Mouse (Mus musculus) forebrain, embryonic 15.5 days (tissue): ENCODE measurements at regions not wholly inside any gene's neighbourhood (a gene's known extent, or its start where the extent isn't known, plus 50 kb on each side); places are given as distances from the start of the nearest gene placed in this dataset.

Experiments used
- ATAC-seq: fragments of 200-750 bp; cut with Nextera tagmentation; replicated peaks from 2 replicates; pipeline ENCODE4 v1.8.0; 2017; ENCODE audit warnings: mild to moderate bottlenecking, moderate TSS enrichment, moderate library complexity
- H3K27ac ChIP-seq: fragments of 300-500 bp; sonication (generic); replicated peaks from 2 replicates; pipeline ENCODE4 v1.5.1; 2015; ENCODE audit warnings: mild to moderate bottlenecking, inconsistent platforms
- H3K27me3 ChIP-seq: fragments of 300-500 bp; sonication (generic); 2 replicates; pipeline ENCODE4 v1.6.1; 2015; ENCODE audit warnings: inconsistent platforms
- H3K36me3 ChIP-seq: fragments of 300-500 bp; sonication (generic); 2 replicates; pipeline ENCODE4 v1.6.1; 2015; ENCODE audit warnings: mild to moderate bottlenecking, inconsistent platforms
- H3K4me1 ChIP-seq: fragments of 300-500 bp; sonication (generic); 2 replicates; pipeline ENCODE4 v1.6.1; 2015; ENCODE audit warnings: inconsistent platforms
- H3K4me2 ChIP-seq: fragments of 300-500 bp; sonication (generic); replicated peaks from 2 replicates; pipeline ENCODE4 v1.6.1; 2015; ENCODE audit warnings: mild to moderate bottlenecking, inconsistent platforms
- H3K4me3 ChIP-seq: fragments of 300-500 bp; sonication (generic); 2 replicates; pipeline ENCODE4 v1.5.1; 2015; ENCODE audit warnings: mild to moderate bottlenecking, inconsistent platforms
- H3K9ac ChIP-seq: fragments of 300-500 bp; sonication (generic); replicated peaks from 2 replicates; pipeline ENCODE4 v1.6.1; 2015; ENCODE audit warnings: mild to moderate bottlenecking, inconsistent platforms
- H3K9me3 ChIP-seq: fragments of 300-500 bp; sonication (generic); 2 replicates; pipeline ENCODE4 v1.6.1; 2016; ENCODE audit warnings: inconsistent platforms
- WGBS: fragments of 180-500 bp; shearing (Covaris S2); methylation state at CpG from one replicate; pipeline ENCODE4 v1.1.7; 2015; ENCODE audit warnings: mixed read lengths; 5-methylcytosine and 5-hydroxymethylcytosine counted together

GRCm38 (mm10) chr2:50667180-50667579 is 370.6 kb upstream of the Mmadhc start:
- H3K36me3 ChIP-seq, result no peaks in the 10 kb centered on the region
- no peak overlapping the region for H3K9ac ChIP-seq
- no peak overlapping the region for H3K4me3 ChIP-seq
- no peaks in the 10 kb centered on the region for H3K27me3 ChIP-seq
- H3K4me2 ChIP-seq, result no peak overlapping the region
- H3K27ac ChIP-seq, result no peak overlapping the region
- no peaks in the 10 kb centered on the region for H3K9me3 ChIP-seq
- H3K4me1 ChIP-seq, result no peaks in the 10 kb centered on the region
- ATAC-seq, result no peak
- WGBS, result 44% methylated on average over 3 of the region's 3 CpGs

- H3K4me1 ChIP-seq, result no peaks in the 10 kb centered on the region
- no peak for ATAC-seq
- H3K9me3 ChIP-seq, result no peaks in the 10 kb centered on the region
- no peaks in the 10 kb centered on the region for H3K27me3 ChIP-seq
- no peak overlapping the region for H3K4me2 ChIP-seq
- 80% methylated on average over 1 of the region's 1 CpGs for WGBS
- H3K9ac ChIP-seq, result no peak overlapping the region
- H3K36me3 ChIP-seq, result no peaks in the 10 kb centered on the region
- no peak overlapping the region for H3K4me3 ChIP-seq
- H3K27ac ChIP-seq, result no peak overlapping the region
Measured at GRCm38 (mm10) chr2:50662504-50662903, 365.9 kb upstream of the Mmadhc start.

- Histone ChIP-seq H3K27me3 (no peaks in the 10 kb centered on the region), H3K9me3 (no peaks in the 10 kb centered on the region)
Measured at GRCm38 (mm10) chr2:50660000-50660399, 363.4 kb upstream of the Mmadhc start.

GRCm38 (mm10) chr2:50657826-50658225 is 361.2 kb upstream of the Mmadhc start:
- no peak overlapping the region for H3K4me3 ChIP-seq
- no peaks in the 10 kb centered on the region for H3K9me3 ChIP-seq
- no peak overlapping the region for H3K9ac ChIP-seq
- H3K4me1 ChIP-seq, result no peaks in the 10 kb centered on the region
- H3K27ac ChIP-seq, result no peak overlapping the region
- H3K36me3 ChIP-seq, result no peaks in the 10 kb centered on the region
- ATAC-seq, result no peak
- 85% methylated on average over 7 of the region's 7 CpGs for WGBS
- H3K4me2 ChIP-seq, result no peak overlapping the region
- no peaks in the 10 kb centered on the region for H3K27me3 ChIP-seq

More at GRCm38 (mm10) chr2:50660000-50660399, 363.4 kb upstream of the Mmadhc start:
- Histone ChIP-seq H3K4me1 (no peaks in the 10 kb centered on the region), H3K36me3 (no peaks in the 10 kb centered on the region), H3K4me2 (no peak overlapping the region), H3K9ac (no peak overlapping the region), H3K4me3 (no peak overlapping the region), H3K27ac (no peak overlapping the region)
- 59% methylated on average over 2 of the region's 2 CpGs for WGBS
- ATAC-seq, result no peak

GRCm38 (mm10) chr2:50656351-50656750 is 359.8 kb upstream of the Mmadhc start:
- WGBS, result 78% methylated on average over 6 of the region's 6 CpGs
- H3K4me3 ChIP-seq, result no peak overlapping the region
- H3K27me3 ChIP-seq, result no peaks in the 10 kb centered on the region
- no peak overlapping the region for H3K27ac ChIP-seq
- H3K9me3 ChIP-seq, result no peaks in the 10 kb centered on the region
- no peak overlapping the region for H3K9ac ChIP-seq
- H3K4me2 ChIP-seq, result no peak overlapping the region
- H3K36me3 ChIP-seq, result no peaks in the 10 kb centered on the region
- no peaks in the 10 kb centered on the region for H3K4me1 ChIP-seq
- no peak for ATAC-seq

GRCm38 (mm10) chr2:50654953-50655324 is 358.3 kb upstream of the Mmadhc start:
- Histone ChIP-seq H3K27ac (peak overlapping the region; percentile 17; the same call in 1 of the 2 replicates), H3K4me1 (0 out of 2 replicates have a peak, but pooled peaks cover 1% of the 10 kb centered on the region), H3K9ac (no peak overlapping the region), H3K4me2 (no peak overlapping the region), H3K4me3 (no peak overlapping the region), H3K9me3 (no peaks in the 10 kb centered on the region), H3K27me3 (no peaks in the 10 kb centered on the region), H3K36me3 (no peaks in the 10 kb centered on the region)
- peak; percentile 88 for ATAC-seq
- 53% methylated on average over 7 of the region's 7 CpGs for WGBS

- no peaks in the 10 kb centered on the region for H3K9me3 ChIP-seq
- no peaks in the 10 kb centered on the region for H3K36me3 ChIP-seq
- no peak overlapping the region for H3K9ac ChIP-seq
- H3K27me3 ChIP-seq, result no peaks in the 10 kb centered on the region
- ATAC-seq, result peak; percentile 57; the same call in 1 of the 2 replicates
- 54% methylated on average over 8 of the region's 8 CpGs for WGBS
- 0 out of 2 replicates have a peak, but pooled peaks cover 5% of the 10 kb centered on the region for H3K4me1 ChIP-seq
- no peak overlapping the region for H3K4me3 ChIP-seq
- peak overlapping the region; percentile 17; the same call in 1 of the 2 replicates for H3K27ac ChIP-seq
- H3K4me2 ChIP-seq, result no peak overlapping the region
Measured at GRCm38 (mm10) chr2:50654221-50654952, 357.8 kb upstream of the Mmadhc start.

- Histone ChIP-seq H3K36me3 (no peaks in the 10 kb centered on the region), H3K9me3 (no peaks in the 10 kb centered on the region), H3K9ac (no peak overlapping the region), H3K4me1 (0 out of 2 replicates have a peak, but pooled peaks cover 5% of the 10 kb centered on the region), H3K27ac (no peak overlapping the region), H3K4me2 (no peak overlapping the region), H3K27me3 (no peaks in the 10 kb centered on the region), H3K4me3 (no peak overlapping the region)
- no peak for ATAC-seq
- WGBS, result 82% methylated on average over 3 of the region's 3 CpGs
Measured at GRCm38 (mm10) chr2:50653121-50653615, 356.6 kb upstream of the Mmadhc start.

GRCm38 (mm10) chr2:50649656-50650055 is 353.1 kb upstream of the Mmadhc start:
- Histone ChIP-seq H3K9me3 (no peaks in the 10 kb centered on the region), H3K27me3 (no peaks in the 10 kb centered on the region), H3K9ac (no peak overlapping the region), H3K27ac (no peak overlapping the region), H3K36me3 (no peaks in the 10 kb centered on the region), H3K4me3 (no peak overlapping the region), H3K4me1 (0 out of 2 replicates have a peak, but pooled peaks cover 5% of the 10 kb centered on the region), H3K4me2 (no peak overlapping the region)
- WGBS, result 66% methylated on average over 3 of the region's 3 CpGs
- no peak for ATAC-seq

GRCm38 (mm10) chr2:50643219-50643618 is 346.6 kb upstream of the Mmadhc start:
- no peak for ATAC-seq
- Histone ChIP-seq H3K4me3 (no peak overlapping the region), H3K4me2 (no peak overlapping the region), H3K9ac (no peak overlapping the region), H3K4me1 (no peaks in the 10 kb centered on the region), H3K9me3 (no peaks in the 10 kb centered on the region), H3K27ac (no peak overlapping the region), H3K27me3 (no peaks in the 10 kb centered on the region), H3K36me3 (no peaks in the 10 kb centered on the region)
- WGBS, result 89% methylated on average over 5 of the region's 5 CpGs

- Histone ChIP-seq H3K27me3 (no peaks in the 10 kb centered on the region), H3K4me3 (no peak overlapping the region), H3K36me3 (no peaks in the 10 kb centered on the region), H3K4me2 (no peak overlapping the region), H3K4me1 (no peaks in the 10 kb centered on the region), H3K27ac (no peak overlapping the region), H3K9ac (no peak overlapping the region), H3K9me3 (no peaks in the 10 kb centered on the region)
- ATAC-seq, result no peak
- 64% methylated on average over 2 of the region's 2 CpGs for WGBS
Measured at GRCm38 (mm10) chr2:50642198-50642597, 345.6 kb upstream of the Mmadhc start.

- 12% methylated on average over 2 of the region's 2 CpGs for WGBS
- H3K27me3 ChIP-seq, result no peaks in the 10 kb centered on the region
Measured at GRCm38 (mm10) chr2:50635896-50636295, 339.3 kb upstream of the Mmadhc start.

GRCm38 (mm10) chr2:50631786-50632185 is 335.2 kb upstream of the Mmadhc start:
- ATAC-seq, result no peak
- H3K9me3 ChIP-seq, result no peaks in the 10 kb centered on the region
- no peak overlapping the region for H3K4me2 ChIP-seq
- no peaks in the 10 kb centered on the region for H3K27me3 ChIP-seq
- peaks cover 4% of the 10 kb centered on the region for H3K4me1 ChIP-seq
- no peak overlapping the region for H3K27ac ChIP-seq
- no peak overlapping the region for H3K9ac ChIP-seq
- no peak overlapping the region for H3K4me3 ChIP-seq
- H3K36me3 ChIP-seq, result no peaks in the 10 kb centered on the region

More at GRCm38 (mm10) chr2:50635896-50636295, 339.3 kb upstream of the Mmadhc start:
- H3K4me3 ChIP-seq, result no peak overlapping the region
- H3K4me1 ChIP-seq, result peaks cover 4% of the 10 kb centered on the region
- H3K36me3 ChIP-seq, result no peaks in the 10 kb centered on the region
- H3K9me3 ChIP-seq, result no peaks in the 10 kb centered on the region
- H3K9ac ChIP-seq, result no peak overlapping the region
- H3K4me2 ChIP-seq, result no peak overlapping the region
- no peak overlapping the region for H3K27ac ChIP-seq
- ATAC-seq, result no peak
